Mouse (Mus musculus): Measurements from ENCODE around the gene 1700022I11Rik. TPM values are rescaled to one million over a fixed set of nuclear protein-coding genes. Genes with fewer than 3 reads are reported as not detected.
A peak's percentile ranks its signal among the peaks of the same experiment; 100 is the strongest.

Gene 1700022I11Rik
- polyA plus RNA-seq, 1 experiment, result not detected

DNA sequence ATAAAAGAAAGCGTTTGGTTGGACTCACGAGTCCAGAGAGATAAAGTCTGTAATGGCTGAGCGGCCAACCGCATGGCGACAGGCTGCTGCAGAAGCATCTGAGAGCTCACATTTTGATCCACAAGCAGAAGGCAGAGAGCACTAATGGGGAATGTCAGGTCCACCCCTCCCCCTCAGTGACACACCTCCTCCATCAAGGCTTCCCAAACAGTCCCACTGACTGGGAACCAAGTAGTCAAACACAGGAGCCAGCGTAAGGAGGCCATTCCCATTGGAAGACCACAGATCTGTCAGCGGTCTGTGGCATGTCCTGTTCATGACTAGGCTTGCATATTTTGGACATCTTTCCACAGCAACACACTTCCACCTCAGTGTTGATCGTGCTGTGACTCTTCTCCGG, 40.5 kb upstream of the 1700022I11Rik start:
- Histone ChIP-seq H3K27me3 (replicated peaks; ENCODE audit: control insufficient read depth, insufficient read depth, low read length) (no peaks in the 10 kb centered on the region), H3K36me3 (ENCODE audit: control insufficient read depth, insufficient read depth, low read length) (no peaks in the 10 kb centered on the region), H3K4me3 (ENCODE audit: insufficient read depth, low read depth, low read length) (no peak overlapping the region), H3K27ac (ENCODE audit: insufficient read depth, low read depth, low read length) (no peak overlapping the region), H3K4me1 (ENCODE audit: control insufficient read depth, insufficient read depth, low read length) (no peaks in the 10 kb centered on the region)
- DNase-seq, result no peak
- 88% methylated on average over 9 of the region's 9 CpGs for WGBS
- TF ChIP-seq POLR2A (IDR thresholded peaks at IDR 0.05; ENCODE audit: low read depth, low read length) (no peak), CTCF (conservative IDR thresholded peaks at IDR 0.05; ENCODE audit: insufficient read depth, insufficient read length, low read depth, low read length) (no peak)

DNA sequence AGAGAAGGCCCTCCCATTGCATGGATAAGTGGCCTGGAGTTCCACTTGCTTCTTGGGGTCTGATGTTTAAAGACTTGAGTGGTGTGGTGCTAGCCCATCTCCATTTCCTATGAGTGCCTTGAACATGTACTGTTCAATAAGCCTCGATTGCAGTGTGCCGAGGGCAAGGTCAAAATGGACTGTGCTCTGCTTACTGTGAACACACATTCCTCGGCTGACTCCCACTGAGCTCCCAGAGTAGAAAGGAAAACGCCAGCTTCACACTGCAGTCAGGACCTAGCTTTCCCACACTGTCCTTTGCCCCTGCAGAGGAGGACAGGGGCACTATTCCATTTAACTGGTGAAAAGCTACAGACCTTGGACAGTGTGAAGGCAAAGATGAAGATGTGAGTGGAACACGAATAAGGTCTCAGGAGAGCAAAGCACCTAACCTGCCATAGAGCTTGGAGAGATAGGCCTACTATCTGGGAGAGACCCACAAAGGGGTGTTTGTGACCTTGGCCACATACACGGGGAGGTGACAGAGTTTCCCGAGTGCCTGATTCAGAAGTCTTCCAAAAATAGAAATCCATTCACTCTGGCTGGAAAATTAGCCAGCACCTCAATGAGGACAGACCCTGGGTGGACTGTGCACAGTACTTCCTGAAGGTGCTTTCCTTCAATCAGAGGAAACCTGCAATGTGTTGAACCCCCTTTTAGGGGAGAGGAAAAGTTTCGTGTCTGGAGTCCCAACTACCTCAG, 37.0 kb upstream of the 1700022I11Rik start:
- H3K27ac ChIP-seq (ENCODE audit: insufficient read depth, low read depth, low read length), result peak overlapping the region; percentile 37; the same call in 1 of the 2 replicates
- no peaks in the 10 kb centered on the region for H3K36me3 ChIP-seq (ENCODE audit: control insufficient read depth, insufficient read depth, low read length)
- H3K4me1 ChIP-seq (ENCODE audit: control insufficient read depth, insufficient read depth, low read length), result no peaks in the 10 kb centered on the region
- no peaks in the 10 kb centered on the region for H3K27me3 ChIP-seq (replicated peaks; ENCODE audit: control insufficient read depth, insufficient read depth, low read length)
- WGBS, result 47% methylated on average over 8 of the region's 8 CpGs
- TF ChIP-seq POLR2A (IDR thresholded peaks at IDR 0.05; ENCODE audit: low read depth, low read length) (no peak), CTCF (conservative IDR thresholded peaks at IDR 0.05; ENCODE audit: insufficient read depth, insufficient read length, low read depth, low read length) (no peak)
- peak; percentile 42 for DNase-seq
- no peak overlapping the region for H3K4me3 ChIP-seq (ENCODE audit: insufficient read depth, low read depth, low read length)

DNA sequence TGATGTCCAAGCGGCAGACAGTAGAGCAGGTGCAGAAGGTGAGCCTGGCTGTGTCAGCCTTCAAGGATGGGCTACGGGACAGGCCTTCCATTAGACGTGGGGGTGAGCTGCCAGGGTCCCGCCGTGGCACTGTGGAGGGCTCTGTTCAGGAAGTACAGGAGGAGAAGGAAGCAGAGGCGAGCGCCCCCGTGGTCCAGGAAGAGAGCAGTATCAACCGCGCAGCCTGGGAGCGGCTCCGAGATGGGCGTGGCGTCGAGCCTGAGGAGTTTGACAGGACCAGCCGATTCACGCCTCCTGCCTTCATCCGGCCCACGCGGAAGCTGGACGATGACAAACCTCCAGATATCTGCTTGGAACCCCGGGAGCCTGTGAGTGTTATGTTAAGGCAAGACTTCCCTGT, 35.8 kb upstream of the 1700022I11Rik start:
- Histone ChIP-seq H3K27ac (ENCODE audit: insufficient read depth, low read depth, low read length) (no peak overlapping the region), H3K27me3 (replicated peaks; ENCODE audit: control insufficient read depth, insufficient read depth, low read length) (no peaks in the 10 kb centered on the region), H3K4me3 (ENCODE audit: insufficient read depth, low read depth, low read length) (no peak overlapping the region; the same call in 1 of the 2 replicates), H3K36me3 (ENCODE audit: control insufficient read depth, insufficient read depth, low read length) (no peaks in the 10 kb centered on the region), H3K4me1 (ENCODE audit: control insufficient read depth, insufficient read depth, low read length) (no peaks in the 10 kb centered on the region)
- DNase-seq, result peak; percentile 57
- WGBS, result 6% methylated on average over 22 of the region's 22 CpGs
- TF ChIP-seq CTCF (conservative IDR thresholded peaks at IDR 0.05; ENCODE audit: insufficient read depth, insufficient read length, low read depth, low read length), result no peak
- TF ChIP-seq POLR2A (IDR thresholded peaks at IDR 0.05; ENCODE audit: low read depth, low read length), result no peak

DNA sequence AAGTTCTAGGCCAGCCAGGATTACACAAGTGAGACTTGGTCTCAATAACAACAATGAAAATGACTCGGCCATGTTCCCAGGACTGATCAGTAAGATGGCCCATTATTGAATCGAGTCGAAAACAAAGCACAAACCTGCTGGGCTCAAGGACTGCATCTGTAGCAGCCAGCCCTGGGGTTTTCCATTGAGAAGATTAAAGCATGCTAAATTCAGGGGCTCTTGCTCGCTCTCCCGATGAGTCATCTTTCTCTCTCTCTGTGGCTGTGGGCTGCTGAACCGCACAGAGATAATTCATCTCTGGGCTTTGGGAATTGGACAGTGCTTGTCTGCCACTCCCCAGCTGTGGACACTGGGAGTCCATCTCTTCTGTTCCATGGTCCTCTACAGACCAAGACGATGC, 28.0 kb upstream of the 1700022I11Rik start:
- 82% methylated on average over 7 of the region's 7 CpGs for WGBS
- TF ChIP-seq CTCF (conservative IDR thresholded peaks at IDR 0.05; ENCODE audit: insufficient read depth, insufficient read length, low read depth, low read length), result no peak
- no peak for TF ChIP-seq POLR2A (IDR thresholded peaks at IDR 0.05; ENCODE audit: low read depth, low read length)
- H3K27ac ChIP-seq (ENCODE audit: insufficient read depth, low read depth, low read length), result no peak overlapping the region
- no peaks in the 10 kb centered on the region for H3K27me3 ChIP-seq (replicated peaks; ENCODE audit: control insufficient read depth, insufficient read depth, low read length)
- H3K4me3 ChIP-seq (ENCODE audit: insufficient read depth, low read depth, low read length), result no peak overlapping the region
- no peaks in the 10 kb centered on the region for H3K36me3 ChIP-seq (ENCODE audit: control insufficient read depth, insufficient read depth, low read length)
- no peak for DNase-seq
- no peaks in the 10 kb centered on the region for H3K4me1 ChIP-seq (ENCODE audit: control insufficient read depth, insufficient read depth, low read length)

DNA sequence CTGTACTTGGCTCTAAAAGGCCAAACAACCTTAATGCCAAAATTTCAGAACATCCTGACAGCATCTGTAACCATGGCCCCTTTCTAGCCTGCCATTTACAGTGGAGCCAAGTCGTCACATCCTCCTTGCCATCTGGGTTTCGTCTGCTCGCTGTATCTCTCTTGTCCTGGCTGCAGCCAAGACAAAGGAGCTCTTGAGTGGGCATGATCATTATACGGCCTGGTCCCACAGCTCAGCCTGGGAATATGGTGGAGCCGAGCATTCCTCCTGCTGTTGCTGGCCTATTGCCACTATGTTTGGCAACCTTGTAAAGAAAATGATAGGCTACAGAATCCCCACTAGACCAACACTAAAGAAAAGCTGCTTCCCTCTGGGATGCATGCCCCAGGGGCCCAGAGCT, 26.1 kb upstream of the 1700022I11Rik start:
- no peak overlapping the region for H3K4me3 ChIP-seq (ENCODE audit: insufficient read depth, low read depth, low read length)
- no peak for DNase-seq
- WGBS, result 78% methylated on average over 5 of the region's 5 CpGs
- H3K27ac ChIP-seq (ENCODE audit: insufficient read depth, low read depth, low read length), result no peak overlapping the region
- no peaks in the 10 kb centered on the region for H3K27me3 ChIP-seq (replicated peaks; ENCODE audit: control insufficient read depth, insufficient read depth, low read length)
- TF ChIP-seq CTCF (conservative IDR thresholded peaks at IDR 0.05; ENCODE audit: insufficient read depth, insufficient read length, low read depth, low read length) (no peak), POLR2A (IDR thresholded peaks at IDR 0.05; ENCODE audit: low read depth, low read length) (no peak)
- H3K36me3 ChIP-seq (ENCODE audit: control insufficient read depth, insufficient read depth, low read length), result no peaks in the 10 kb centered on the region
- H3K4me1 ChIP-seq (ENCODE audit: control insufficient read depth, insufficient read depth, low read length), result no peaks in the 10 kb centered on the region

DNA sequence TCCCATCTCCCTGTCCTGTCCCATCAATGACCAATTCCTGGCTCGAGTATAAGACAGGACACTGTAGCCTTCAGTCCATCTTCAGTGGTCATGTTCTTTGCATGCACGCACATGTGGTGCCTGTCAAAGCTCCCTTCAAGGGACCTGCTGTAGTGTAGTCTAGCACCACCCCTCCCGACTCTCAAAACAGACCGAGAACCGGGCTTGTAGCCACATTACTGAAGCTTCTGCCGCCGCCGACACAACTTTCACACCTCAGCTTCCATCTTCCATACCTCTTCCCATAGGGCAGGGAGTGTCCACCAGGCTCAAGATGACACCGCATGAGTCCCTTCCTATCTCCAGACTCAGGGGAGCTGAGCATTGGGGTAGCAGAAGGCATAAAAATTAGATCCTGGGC, 25.2 kb upstream of the 1700022I11Rik start:
- no peak for DNase-seq
- Histone ChIP-seq H3K4me3 (ENCODE audit: insufficient read depth, low read depth, low read length) (no peak overlapping the region), H3K27me3 (replicated peaks; ENCODE audit: control insufficient read depth, insufficient read depth, low read length) (no peaks in the 10 kb centered on the region), H3K4me1 (ENCODE audit: control insufficient read depth, insufficient read depth, low read length) (peaks cover 3% of the 10 kb centered on the region; the same call in 1 of the 2 replicates), H3K36me3 (ENCODE audit: control insufficient read depth, insufficient read depth, low read length) (no peaks in the 10 kb centered on the region), H3K27ac (ENCODE audit: insufficient read depth, low read depth, low read length) (no peak overlapping the region)
- TF ChIP-seq POLR2A (IDR thresholded peaks at IDR 0.05; ENCODE audit: low read depth, low read length), result no peak
- TF ChIP-seq CTCF (conservative IDR thresholded peaks at IDR 0.05; ENCODE audit: insufficient read depth, insufficient read length, low read depth, low read length), result no peak
- 88% methylated on average over 9 of the region's 9 CpGs for WGBS

DNA sequence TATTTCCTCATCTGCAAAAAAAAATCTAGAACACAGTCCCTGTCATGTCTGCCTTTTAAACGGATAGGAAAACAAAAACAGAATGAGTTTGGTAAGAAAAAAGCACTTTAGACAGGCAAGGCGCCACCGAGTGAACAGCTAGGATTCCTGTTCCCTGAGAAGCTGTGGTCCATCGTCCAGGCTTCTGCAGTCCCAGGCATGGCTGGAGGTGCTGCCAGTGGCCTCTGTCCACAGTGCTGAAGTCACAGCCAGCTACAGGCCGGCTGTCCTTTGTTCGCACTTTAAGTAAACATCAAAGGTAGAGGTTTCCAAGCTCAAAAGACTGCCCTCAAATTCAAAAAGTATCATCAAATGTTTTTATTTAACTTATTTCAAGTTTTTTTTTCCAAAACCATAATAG, 24.4 kb upstream of the 1700022I11Rik start:
- DNase-seq, result peak; percentile 27
- H3K4me1 ChIP-seq (ENCODE audit: control insufficient read depth, insufficient read depth, low read length), result peaks cover 5% of the 10 kb centered on the region; the same call in 1 of the 2 replicates
- H3K27ac ChIP-seq (ENCODE audit: insufficient read depth, low read depth, low read length), result no peak overlapping the region
- TF ChIP-seq CTCF (conservative IDR thresholded peaks at IDR 0.05; ENCODE audit: insufficient read depth, insufficient read length, low read depth, low read length) (no peak), POLR2A (IDR thresholded peaks at IDR 0.05; ENCODE audit: low read depth, low read length) (no peak)
- H3K36me3 ChIP-seq (ENCODE audit: control insufficient read depth, insufficient read depth, low read length), result no peaks in the 10 kb centered on the region
- 10% methylated on average over 6 of the region's 6 CpGs for WGBS
- no peak overlapping the region for H3K4me3 ChIP-seq (ENCODE audit: insufficient read depth, low read depth, low read length)
- H3K27me3 ChIP-seq (replicated peaks; ENCODE audit: control insufficient read depth, insufficient read depth, low read length), result no peaks in the 10 kb centered on the region
